Mouse (Mus musculus) small intestine, adult 2 months (tissue): Measurements from ENCODE around the gene Foxp1. TPM values are rescaled to one million over a fixed set of nuclear protein-coding genes. Genes with fewer than 3 reads are reported as not detected.

Source experiments
- H3K27ac ChIP-seq: fragments of 200-500 bp; 2 replicates; pipeline ENCODE4 v1.5.1; 2012; ENCODE audit warnings: low read depth, low read length, control low read depth, inconsistent platforms; ENCODE audit not compliant: insufficient read depth
- H3K27me3 ChIP-seq: fragments of 200-500 bp; 2 replicates; pipeline ENCODE4 v1.6.1; 2012; ENCODE audit warnings: mild to moderate bottlenecking, moderate library complexity, low read length, inconsistent platforms; ENCODE audit not compliant: control insufficient read depth, insufficient read depth
- H3K36me3 ChIP-seq: fragments of 200-500 bp; 2 replicates; pipeline ENCODE4 v1.6.1; 2012; ENCODE audit warnings: mild to moderate bottlenecking, low read length, control low read depth, inconsistent platforms; ENCODE audit not compliant: control insufficient read depth, insufficient read depth
- H3K4me1 ChIP-seq: fragments of 200-500 bp; 2 replicates; pipeline ENCODE4 v1.6.1; 2012; ENCODE audit warnings: low read length, inconsistent platforms, mixed read lengths; ENCODE audit not compliant: control insufficient read depth, insufficient read depth, insufficient read length
- H3K4me3 ChIP-seq: fragments of 200-500 bp; 2 replicates; pipeline ENCODE4 v1.5.1; 2012; ENCODE audit warnings: low read depth, mild to moderate bottlenecking, control low read depth, inconsistent platforms, low read length, moderate library complexity
- CTCF ChIP-seq: fragments of 200-500 bp; IDR thresholded peaks from 2 replicates; pipeline ENCODE4 v1.5.1; 2012; ENCODE audit warnings: low read depth, mild to moderate bottlenecking, control low read depth, inconsistent platforms, low read length, moderate library complexity, mixed read lengths; ENCODE audit not compliant: insufficient replicate concordance, insufficient read length; ENCODE audit errors: extremely low read depth
- POLR2A ChIP-seq: fragments of 200-500 bp; IDR thresholded peaks from 2 replicates; pipeline ENCODE4 v1.6.1; 2012; ENCODE audit warnings: low read depth, mild to moderate bottlenecking, control low read depth, inconsistent platforms, low read length, moderate library complexity
- WGBS: fragments of 180-500 bp; shearing (Covaris S2); methylation state at CpG from one replicate; pipeline ENCODE4 v1.1.7; 2018; 5-methylcytosine and 5-hydroxymethylcytosine counted together
- polyA plus RNA-seq: library from polyadenylated mRNA; depleted of rRNA; stranded (reverse); fragments of >200 nt; gene quantifications from 2 replicates; pipeline ENCODE4 v1.2.3, GENCODE M21; 2012

Gene Foxp1
- polyA plus RNA-seq, 1 experiment, result 52.2 TPM

DNA sequence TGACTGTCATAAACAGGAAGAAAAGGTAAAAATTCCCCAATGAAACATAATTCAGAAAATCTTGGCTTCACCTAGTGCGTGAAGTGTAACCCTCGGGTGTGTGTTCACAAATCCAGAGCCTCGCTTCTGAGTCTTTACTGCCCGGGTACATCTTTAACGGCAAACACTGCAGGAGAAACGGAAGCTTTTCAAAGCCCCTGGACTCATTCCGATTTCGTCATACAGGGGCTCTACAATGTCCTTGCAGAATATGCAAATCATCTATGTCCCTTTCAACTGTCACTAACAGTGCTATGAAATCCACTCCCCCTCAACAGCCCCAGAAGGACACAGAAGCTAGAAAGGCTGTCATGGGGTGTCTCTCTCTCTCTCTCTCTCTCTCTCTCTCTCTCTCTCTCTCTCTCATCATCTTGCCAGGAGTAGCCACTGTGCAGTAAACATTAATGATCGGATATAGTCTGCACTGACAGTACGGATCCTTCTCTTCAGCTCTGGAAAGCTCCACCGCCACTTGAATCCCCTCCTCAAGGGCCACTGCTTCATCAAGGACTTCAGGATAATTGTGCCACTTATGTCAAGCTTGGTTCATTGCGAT, 331.4 kb downstream of the Foxp1 start:
- WGBS, result 83% methylated on average over 12 of the region's 12 CpGs
- TF ChIP-seq CTCF (no peak), POLR2A (no peak)
- no peaks in the 10 kb centered on the region for H3K27me3 ChIP-seq
- H3K27ac ChIP-seq, result no peak overlapping the region
- H3K36me3 ChIP-seq, result no peaks in the 10 kb centered on the region
- peaks cover 4% of the 10 kb centered on the region; the same call in 1 of the 2 replicates for H3K4me1 ChIP-seq
- H3K4me3 ChIP-seq, result no peak overlapping the region

DNA sequence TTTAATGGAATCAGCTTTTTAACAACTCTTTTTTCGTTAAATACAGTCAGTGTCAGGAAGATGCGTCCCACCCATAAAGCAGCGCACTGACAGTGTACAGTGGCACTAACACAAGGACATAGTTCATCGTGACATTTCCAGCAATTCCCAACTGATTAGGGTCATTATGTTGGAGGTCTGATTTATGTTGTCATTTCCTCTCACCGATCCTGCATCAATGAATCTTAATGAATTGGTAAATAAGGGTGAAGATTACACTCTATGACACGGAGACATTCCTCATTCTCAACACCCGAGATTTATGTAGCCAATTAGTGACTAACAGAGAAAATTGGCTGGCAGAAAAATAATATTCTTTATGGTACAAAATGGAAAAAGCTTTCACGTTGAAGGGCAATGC, 332.6 kb downstream of the Foxp1 start:
- H3K27ac ChIP-seq, result no peak overlapping the region
- H3K4me1 ChIP-seq, result peaks cover 4% of the 10 kb centered on the region; the same call in 1 of the 2 replicates
- TF ChIP-seq CTCF (no peak), POLR2A (no peak)
- 68% methylated on average over 8 of the region's 8 CpGs for WGBS
- no peak overlapping the region for H3K4me3 ChIP-seq
- H3K27me3 ChIP-seq, result no peaks in the 10 kb centered on the region
- H3K36me3 ChIP-seq, result no peaks in the 10 kb centered on the region

DNA sequence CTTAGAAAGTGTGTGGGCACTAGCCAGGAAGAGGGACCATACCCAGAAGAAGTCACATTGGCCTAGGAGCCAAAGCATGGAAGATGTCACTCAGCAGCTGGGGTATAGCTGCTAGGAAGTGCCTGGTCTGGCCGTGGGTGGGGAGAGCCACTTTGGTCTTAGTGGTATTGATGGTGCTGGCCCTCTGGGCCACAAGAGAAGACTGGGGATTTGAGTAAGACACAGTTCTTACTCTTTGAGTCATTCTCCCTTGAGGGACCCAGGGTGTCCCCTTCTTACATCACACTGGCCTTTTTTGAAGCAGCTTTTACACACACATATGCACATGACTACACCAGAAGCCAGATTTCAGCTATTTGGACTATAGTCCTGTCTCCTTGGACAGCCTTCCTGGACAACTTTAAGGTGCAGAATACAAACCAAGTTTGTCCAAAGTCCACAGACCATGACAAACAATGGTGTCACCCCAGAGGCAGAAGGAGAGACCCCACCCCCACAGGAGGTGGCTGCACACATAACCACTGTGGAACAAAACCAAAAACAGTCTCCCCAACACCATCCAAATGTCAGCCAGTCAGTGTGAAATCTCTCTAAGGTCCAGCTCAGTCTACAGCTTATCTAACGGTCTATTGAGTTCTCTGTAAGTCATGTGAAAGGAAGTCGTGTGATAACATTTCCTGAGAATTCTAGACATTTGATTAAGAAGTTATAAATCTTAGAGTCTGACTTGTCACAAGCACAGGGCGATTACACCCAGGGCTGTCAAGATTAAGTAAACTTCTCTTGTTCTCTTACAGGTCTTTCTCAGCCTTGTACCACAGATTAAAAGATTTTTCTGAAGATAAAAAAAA, 333.9 kb downstream of the Foxp1 start:
- Histone ChIP-seq H3K27me3 (no peaks in the 10 kb centered on the region), H3K36me3 (no peaks in the 10 kb centered on the region), H3K4me3 (no peak overlapping the region), H3K4me1 (peaks cover 4% of the 10 kb centered on the region; the same call in 1 of the 2 replicates), H3K27ac (no peak overlapping the region)
- WGBS, result 62% methylated on average over 4 of the region's 4 CpGs
- TF ChIP-seq CTCF, result no peak
- TF ChIP-seq POLR2A, result no peak

DNA sequence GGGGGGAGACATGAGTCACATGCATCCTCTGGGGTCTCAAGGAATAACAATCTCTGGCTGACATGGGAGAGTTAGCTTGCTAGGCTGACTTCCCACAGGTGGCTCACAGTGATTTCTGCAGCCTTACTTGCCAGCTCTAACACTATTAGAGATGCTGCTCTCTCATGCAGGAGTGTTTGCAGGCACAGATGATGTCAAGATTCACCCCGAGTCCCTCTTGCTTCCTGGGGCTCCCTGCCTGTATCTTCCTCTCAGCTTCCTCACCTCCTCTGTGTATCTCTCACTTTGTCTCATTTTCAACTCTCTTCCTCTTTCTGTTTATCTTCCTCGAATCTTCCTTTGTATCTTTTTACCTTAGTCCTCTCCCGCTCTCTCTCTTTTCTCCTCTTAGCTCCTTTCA, 334.6 kb downstream of the Foxp1 start:
- Histone ChIP-seq H3K27ac (no peak overlapping the region), H3K4me3 (no peak overlapping the region), H3K36me3 (no peaks in the 10 kb centered on the region), H3K4me1 (peaks cover 4% of the 10 kb centered on the region; the same call in 1 of the 2 replicates), H3K27me3 (no peaks in the 10 kb centered on the region)
- no peak for TF ChIP-seq POLR2A
- no peak for TF ChIP-seq CTCF
- WGBS, result 72% methylated on average over 3 of the region's 3 CpGs

DNA sequence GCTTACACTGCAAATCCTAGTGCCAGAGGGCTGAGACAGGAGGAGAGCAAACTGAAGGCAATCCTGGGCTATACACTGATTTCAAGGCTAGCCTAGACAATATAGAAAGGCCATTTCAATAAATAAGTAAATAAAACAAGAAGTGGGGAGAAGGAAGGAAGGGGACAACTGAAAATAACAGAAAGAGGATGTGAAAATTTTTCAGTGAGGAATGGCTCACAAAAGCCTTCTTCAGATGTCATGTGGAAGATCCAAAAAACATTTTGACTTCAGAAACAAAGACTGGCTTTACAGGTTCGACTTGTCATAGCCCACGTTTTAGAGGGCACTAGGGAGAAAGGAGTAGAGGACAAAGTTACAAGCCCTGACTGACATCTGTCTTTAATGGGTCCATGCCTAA, 335.1 kb downstream of the Foxp1 start:
- Histone ChIP-seq H3K4me1 (peaks cover 4% of the 10 kb centered on the region; the same call in 1 of the 2 replicates), H3K36me3 (no peaks in the 10 kb centered on the region), H3K27ac (no peak overlapping the region), H3K4me3 (no peak overlapping the region), H3K27me3 (no peaks in the 10 kb centered on the region)
- TF ChIP-seq CTCF (no peak), POLR2A (no peak)
- WGBS, result 56% methylated on average over 2 of the region's 2 CpGs

DNA sequence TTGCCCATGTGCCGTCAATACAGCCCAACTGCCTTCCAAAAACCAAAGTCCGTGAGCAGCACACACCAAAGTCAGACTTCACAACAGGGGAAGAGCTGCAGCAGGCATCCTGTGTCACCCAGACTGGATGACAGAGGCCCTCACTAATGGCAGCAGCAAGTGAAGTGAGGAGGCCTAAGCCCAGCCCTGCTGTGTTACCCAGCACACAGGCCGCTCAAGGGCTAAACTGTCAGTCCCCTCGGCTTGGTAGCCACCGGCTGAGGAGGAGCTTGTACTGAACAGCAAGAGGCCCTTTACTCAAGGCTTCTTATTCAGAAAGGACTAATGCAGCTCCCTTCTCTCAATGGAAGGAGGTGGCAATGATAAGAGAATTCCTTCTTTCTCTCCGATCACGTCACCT, 336.0 kb downstream of the Foxp1 start:
- 90% methylated on average over 7 of the region's 7 CpGs for WGBS
- Histone ChIP-seq H3K4me1 (no peaks in the 10 kb centered on the region; the same call in 1 of the 2 replicates), H3K27me3 (no peaks in the 10 kb centered on the region), H3K4me3 (no peak overlapping the region), H3K36me3 (no peaks in the 10 kb centered on the region), H3K27ac (no peak overlapping the region)
- TF ChIP-seq POLR2A, result no peak
- no peak for TF ChIP-seq CTCF

DNA sequence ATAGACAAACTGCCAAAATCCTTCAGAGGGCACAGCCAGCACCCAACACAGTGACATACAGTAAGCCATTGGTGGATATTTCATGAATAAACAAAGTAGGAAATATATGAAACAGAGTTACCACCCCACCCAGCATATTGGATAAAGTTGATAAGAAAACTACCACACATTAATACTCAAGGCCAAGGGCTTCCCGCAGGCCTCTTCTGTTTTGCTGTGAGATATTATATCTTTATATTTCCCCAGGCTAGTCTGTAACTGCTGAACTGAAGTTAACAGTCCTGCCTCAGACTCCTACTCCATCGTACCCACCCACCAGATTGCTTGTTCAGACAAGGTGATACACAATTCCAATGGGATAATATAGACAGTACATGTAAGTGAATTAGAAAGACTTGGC, 336.7 kb downstream of the Foxp1 start:
- Histone ChIP-seq H3K27ac (no peak overlapping the region), H3K27me3 (no peaks in the 10 kb centered on the region), H3K36me3 (no peaks in the 10 kb centered on the region), H3K4me1 (no peaks in the 10 kb centered on the region; the same call in 1 of the 2 replicates), H3K4me3 (no peak overlapping the region)
- TF ChIP-seq POLR2A, result no peak
- TF ChIP-seq CTCF, result no peak
- 73% methylated on average over 2 of the region's 2 CpGs for WGBS
